Mouse (Mus musculus) midbrain, embryonic 15.5 days (tissue): ENCODE measurements around the gene Kcnk3. TPM values are rescaled to one million over a fixed set of nuclear protein-coding genes. Genes with fewer than 3 reads are reported as not detected.

Experiments
- ATAC-seq: fragments of 200-750 bp; cut with Nextera tagmentation; replicated peaks from 2 replicates; pipeline ENCODE4 v1.8.0; 2017; ENCODE audit warnings: moderate TSS enrichment
- H3K27ac ChIP-seq: fragments of 300-500 bp; sonication (generic); 2 replicates; pipeline ENCODE4 v1.5.1; 2015; ENCODE audit warnings: mild to moderate bottlenecking, inconsistent platforms
- H3K27me3 ChIP-seq: fragments of 300-500 bp; sonication (generic); replicated peaks from 2 replicates; pipeline ENCODE4 v1.6.1; 2015; ENCODE audit warnings: inconsistent platforms
- H3K36me3 ChIP-seq: fragments of 300-500 bp; sonication (generic); replicated peaks from 2 replicates; pipeline ENCODE4 v1.6.1; 2015; ENCODE audit warnings: inconsistent platforms
- H3K4me1 ChIP-seq: fragments of 300-500 bp; sonication (generic); 2 replicates; pipeline ENCODE4 v1.6.1; 2015; ENCODE audit warnings: inconsistent platforms
- H3K4me2 ChIP-seq: fragments of 300-500 bp; sonication (generic); 2 replicates; pipeline ENCODE4 v1.6.1; 2015; ENCODE audit warnings: inconsistent platforms, mild to moderate bottlenecking, moderate library complexity
- H3K4me3 ChIP-seq: fragments of 300-500 bp; sonication (generic); 2 replicates; pipeline ENCODE4 v1.5.1; 2015; ENCODE audit warnings: mild to moderate bottlenecking, inconsistent platforms
- H3K9ac ChIP-seq: fragments of 300-500 bp; sonication (generic); 2 replicates; pipeline ENCODE4 v1.6.1; 2015; ENCODE audit warnings: mild to moderate bottlenecking, inconsistent platforms
- H3K9me3 ChIP-seq: fragments of 300-500 bp; sonication (generic); 2 replicates; pipeline ENCODE4 v1.6.1; 2016; ENCODE audit warnings: inconsistent platforms
- WGBS: fragments of 180-500 bp; shearing (Covaris S2); methylation state at CpG from one replicate; pipeline ENCODE4 v1.1.7; 2015; ENCODE audit warnings: mixed read lengths; 5-methylcytosine and 5-hydroxymethylcytosine counted together
- polyA plus RNA-seq: library from polyadenylated mRNA; unstranded; fragments of >200 nt; fragmentation: Nextera tagmentation; extraction: Ambion mirVana; gene quantifications from 2 replicates; pipeline ENCODE4 v1.2.1, GENCODE M21; 2015

Gene Kcnk3
- polyA plus RNA-seq, 1 experiment from 2014 or later = 6.7 TPM

DNA sequence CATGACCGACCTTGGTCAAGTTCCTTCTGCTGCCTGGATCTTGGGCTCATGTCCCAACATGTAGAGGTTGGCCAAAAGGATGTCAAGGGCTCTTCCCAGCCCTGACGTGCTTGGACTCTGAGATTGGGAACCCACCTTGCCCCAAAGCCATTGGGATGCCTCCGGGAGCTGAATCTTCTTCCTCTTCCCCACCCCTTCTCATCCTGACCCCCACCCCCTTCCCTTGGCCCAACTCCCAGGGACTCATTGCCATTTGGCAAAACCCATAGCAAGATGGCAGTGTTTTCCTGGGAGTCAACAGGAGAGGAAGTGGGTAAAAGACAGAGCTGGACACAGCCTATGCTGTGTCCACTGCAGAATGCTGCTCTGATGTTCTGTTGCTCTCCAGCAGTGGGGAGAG is 1.6 kb downstream of the Kcnk3 start:
- no peak for ATAC-seq
- Histone ChIP-seq H3K4me2 (peak overlapping the region; percentile 96), H3K4me1 (peaks cover 33% of the 10 kb centered on the region), H3K9me3 (no peaks in the 10 kb centered on the region), H3K9ac (no peak overlapping the region), H3K4me3 (peak overlapping the region; percentile 63), H3K36me3 (no peaks in the 10 kb centered on the region), H3K27me3 (peaks cover 22% of the 10 kb centered on the region; the same call in 1 of the 2 replicates), H3K27ac (no peak overlapping the region)
- WGBS = 71% methylated on average over 3 of the region's 3 CpGs

DNA sequence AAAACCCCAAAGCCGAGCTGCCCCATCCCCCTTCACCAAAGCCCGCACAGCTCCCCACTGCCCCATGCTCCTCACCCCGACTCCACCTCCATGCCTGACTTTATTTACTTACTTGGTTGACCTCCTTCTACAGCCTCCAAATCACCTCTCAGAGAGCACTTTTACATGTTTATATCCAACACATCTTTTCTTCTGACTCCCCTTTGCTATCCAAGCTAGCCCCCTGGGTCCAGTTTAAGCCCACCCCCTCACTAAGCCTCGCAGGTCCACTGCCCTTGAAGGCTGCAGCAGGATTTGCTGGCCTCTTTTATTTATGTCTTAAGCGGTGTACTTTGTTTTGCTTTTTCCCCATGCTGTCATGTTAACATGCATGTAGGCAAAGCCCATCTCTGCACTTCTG is 2.3 kb downstream of the Kcnk3 start:
- H3K4me3 ChIP-seq = no peak overlapping the region
- WGBS = 81% methylated on average over 5 of the region's 5 CpGs
- H3K27me3 ChIP-seq = peaks cover 17% of the 10 kb centered on the region; the same call in 1 of the 2 replicates
- H3K4me1 ChIP-seq = peaks cover 33% of the 10 kb centered on the region
- H3K9ac ChIP-seq = no peak overlapping the region
- H3K27ac ChIP-seq = no peak overlapping the region
- ATAC-seq = no peak
- H3K36me3 ChIP-seq = no peaks in the 10 kb centered on the region
- no peak overlapping the region for H3K4me2 ChIP-seq
- no peaks in the 10 kb centered on the region for H3K9me3 ChIP-seq

DNA sequence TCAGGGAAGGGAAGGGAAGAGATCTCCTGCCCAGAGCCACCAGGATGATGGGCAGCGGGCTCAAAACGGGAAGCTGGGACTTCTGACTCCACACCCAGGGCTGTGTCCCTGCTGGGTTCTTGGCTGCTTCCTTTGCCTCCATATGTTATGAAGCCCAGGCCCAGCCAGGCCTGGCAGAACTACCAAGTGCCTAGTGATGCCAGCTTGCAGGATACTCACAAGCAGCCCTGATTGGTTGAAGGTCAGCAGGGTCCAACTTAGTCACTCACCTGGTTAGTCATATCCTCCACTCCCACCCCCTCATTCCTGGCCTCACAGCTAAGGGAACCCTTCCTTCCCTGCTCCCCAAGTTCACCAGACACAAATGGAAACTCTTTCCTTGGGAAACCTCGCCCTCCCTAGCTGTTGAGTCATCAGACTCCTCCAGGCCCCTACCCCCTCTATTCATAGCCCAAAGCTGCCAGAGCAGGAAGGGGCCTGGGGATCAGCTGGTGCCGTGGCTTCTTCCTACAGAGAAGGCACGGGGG is 3.3 kb downstream of the Kcnk3 start:
- H3K4me2 ChIP-seq = no peak overlapping the region
- peaks cover 14% of the 10 kb centered on the region; the same call in 1 of the 2 replicates for H3K27me3 ChIP-seq
- no peaks in the 10 kb centered on the region for H3K9me3 ChIP-seq
- no peak overlapping the region for H3K27ac ChIP-seq
- H3K9ac ChIP-seq = no peak overlapping the region
- H3K4me1 ChIP-seq = peaks cover 33% of the 10 kb centered on the region
- ATAC-seq = no peak
- no peak overlapping the region for H3K4me3 ChIP-seq
- no peaks in the 10 kb centered on the region for H3K36me3 ChIP-seq
- WGBS = 48% methylated on average over 5 of the region's 5 CpGs

DNA sequence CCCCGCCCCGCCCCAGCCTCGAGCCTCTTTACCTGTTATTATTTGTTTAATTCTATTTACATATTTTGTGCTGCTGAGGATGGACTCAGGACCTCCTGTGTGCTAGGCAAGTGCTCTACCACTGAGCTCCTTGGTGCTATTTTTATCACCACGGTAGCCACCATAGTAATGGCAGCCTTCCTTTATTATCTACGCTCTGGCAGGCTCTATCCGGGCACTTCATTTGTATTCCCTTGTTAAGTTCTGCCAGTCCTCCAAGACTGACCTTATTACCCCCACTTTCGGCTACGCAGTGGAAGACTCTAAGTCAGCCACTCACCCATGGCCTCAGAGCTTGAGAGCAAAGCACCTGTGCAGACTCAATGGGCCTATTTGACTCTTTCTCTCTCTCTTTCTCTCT is 3.8 kb downstream of the Kcnk3 start:
- no peak for ATAC-seq
- no peaks in the 10 kb centered on the region for H3K36me3 ChIP-seq
- WGBS = 70% methylated on average over 8 of the region's 8 CpGs
- no peaks in the 10 kb centered on the region for H3K9me3 ChIP-seq
- H3K27me3 ChIP-seq = peaks cover 10% of the 10 kb centered on the region; the same call in 1 of the 2 replicates
- H3K9ac ChIP-seq = no peak overlapping the region
- no peak overlapping the region for H3K27ac ChIP-seq
- H3K4me1 ChIP-seq = peaks cover 33% of the 10 kb centered on the region
- H3K4me3 ChIP-seq = no peak overlapping the region
- no peak overlapping the region for H3K4me2 ChIP-seq

DNA sequence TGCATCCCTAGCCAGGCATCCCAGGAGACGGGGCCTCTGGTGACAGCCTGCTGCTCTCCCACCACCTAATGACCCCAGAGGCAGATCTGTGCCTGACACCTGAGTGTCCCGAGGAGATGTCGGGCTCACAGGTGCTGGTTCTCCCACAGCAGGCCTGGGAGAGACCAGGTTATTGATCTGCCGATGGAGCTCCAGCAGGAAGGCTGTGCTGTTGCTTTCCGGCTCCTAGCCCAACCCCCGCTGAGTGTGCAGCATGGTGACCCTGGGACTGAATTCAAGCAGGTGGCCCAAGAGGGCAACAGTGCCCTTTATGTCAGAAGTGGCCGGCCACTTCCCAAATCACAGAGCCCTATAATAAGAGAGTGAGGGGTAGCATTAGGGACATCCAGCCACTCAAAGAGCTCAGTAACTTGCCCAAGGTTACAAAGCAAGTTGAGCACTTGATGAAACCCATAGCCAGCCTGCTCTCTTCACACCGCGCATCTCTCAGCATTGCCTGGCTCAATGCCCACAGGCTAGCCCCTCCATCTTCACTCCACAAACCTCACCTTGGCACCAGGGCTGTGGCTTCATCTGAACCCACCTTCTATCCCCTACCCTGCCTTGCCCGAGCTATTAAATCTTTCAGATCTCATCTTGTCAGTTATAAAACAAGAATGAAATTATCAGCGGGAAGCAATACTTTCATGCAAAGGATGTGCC is 4.5 kb downstream of the Kcnk3 start:
- WGBS = 83% methylated on average over 11 of the region's 11 CpGs
- H3K4me3 ChIP-seq = no peak overlapping the region

DNA sequence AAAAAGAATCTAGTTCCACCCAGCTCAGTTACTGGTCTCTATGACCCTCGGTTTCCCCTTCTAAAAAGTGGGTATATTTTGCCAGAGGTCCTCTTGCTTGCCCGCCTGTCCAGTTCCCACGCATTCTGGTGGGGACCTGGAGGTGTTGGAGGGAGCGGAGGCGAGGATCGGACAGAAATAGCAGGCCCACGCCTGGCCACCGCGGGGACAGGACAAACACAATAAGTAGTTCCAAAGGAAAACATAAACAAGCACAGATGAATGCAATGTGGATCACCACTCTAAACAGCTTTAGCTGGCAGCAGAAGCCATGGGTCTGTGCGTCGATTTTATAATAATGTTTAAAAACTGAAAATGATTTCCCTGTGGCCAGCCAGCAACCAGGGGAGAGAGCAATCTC is 5.4 kb downstream of the Kcnk3 start:
- H3K9ac ChIP-seq = no peak overlapping the region
- no peaks in the 10 kb centered on the region for H3K9me3 ChIP-seq
- no peak overlapping the region for H3K4me2 ChIP-seq
- no peak for ATAC-seq
- no peaks in the 10 kb centered on the region for H3K36me3 ChIP-seq
- no peak overlapping the region for H3K4me3 ChIP-seq
- H3K27ac ChIP-seq = no peak overlapping the region
- WGBS = 84% methylated on average over 11 of the region's 11 CpGs
- peaks cover 30% of the 10 kb centered on the region for H3K4me1 ChIP-seq
- H3K27me3 ChIP-seq = peaks cover 9% of the 10 kb centered on the region; the same call in 1 of the 2 replicates

More for the DNA sequence above, 4.5 kb downstream of the Kcnk3 start:
- H3K9me3 ChIP-seq = no peaks in the 10 kb centered on the region
- ATAC-seq = no peak
- H3K36me3 ChIP-seq = no peaks in the 10 kb centered on the region
- H3K4me1 ChIP-seq = peaks cover 31% of the 10 kb centered on the region
- H3K9ac ChIP-seq = no peak overlapping the region
- peaks cover 9% of the 10 kb centered on the region; the same call in 1 of the 2 replicates for H3K27me3 ChIP-seq
- no peak overlapping the region for H3K4me2 ChIP-seq
- H3K27ac ChIP-seq = no peak overlapping the region

DNA sequence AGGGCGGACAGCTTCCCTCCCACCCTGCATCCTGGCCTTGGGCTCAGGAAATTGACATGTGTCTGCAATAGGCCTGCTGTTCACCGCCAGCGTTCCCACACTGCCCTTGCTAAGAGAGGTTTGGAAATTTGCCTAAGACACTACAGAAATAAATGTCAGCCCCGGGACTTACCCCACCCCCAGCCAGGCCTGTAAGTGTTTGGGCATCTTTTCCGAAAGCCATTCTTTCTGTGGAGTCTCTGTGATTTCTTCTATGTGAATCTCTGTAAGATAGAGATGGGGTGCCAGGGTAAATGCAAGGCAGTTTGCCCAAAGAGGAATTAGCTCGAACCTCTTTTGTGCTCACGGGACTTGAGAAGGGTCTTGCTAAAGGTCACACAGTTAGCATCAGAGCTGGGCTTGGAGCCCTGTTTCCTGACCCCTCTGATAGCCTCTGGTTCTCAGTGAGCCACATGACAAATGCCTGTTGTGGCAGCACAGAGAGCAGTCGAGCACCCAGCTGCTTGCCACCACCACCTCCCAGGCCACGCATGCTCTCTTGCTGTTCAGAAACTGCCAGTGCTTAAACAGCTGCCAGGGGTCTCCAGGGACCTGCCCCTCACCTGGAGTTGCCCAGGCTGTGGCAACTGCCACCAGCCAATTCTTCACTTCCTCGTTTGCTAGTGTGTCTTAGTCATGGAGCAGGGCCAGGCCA is 6.0 kb downstream of the Kcnk3 start:
- Histone ChIP-seq H3K4me3 (no peak overlapping the region), H3K4me1 (peaks cover 25% of the 10 kb centered on the region), H3K9ac (no peak overlapping the region), H3K36me3 (no peaks in the 10 kb centered on the region), H3K4me2 (no peak overlapping the region), H3K27me3 (peaks cover 9% of the 10 kb centered on the region; the same call in 1 of the 2 replicates), H3K27ac (no peak overlapping the region), H3K9me3 (no peaks in the 10 kb centered on the region)
- ATAC-seq = no peak
- WGBS = 41% methylated on average over 10 of the region's 10 CpGs

DNA sequence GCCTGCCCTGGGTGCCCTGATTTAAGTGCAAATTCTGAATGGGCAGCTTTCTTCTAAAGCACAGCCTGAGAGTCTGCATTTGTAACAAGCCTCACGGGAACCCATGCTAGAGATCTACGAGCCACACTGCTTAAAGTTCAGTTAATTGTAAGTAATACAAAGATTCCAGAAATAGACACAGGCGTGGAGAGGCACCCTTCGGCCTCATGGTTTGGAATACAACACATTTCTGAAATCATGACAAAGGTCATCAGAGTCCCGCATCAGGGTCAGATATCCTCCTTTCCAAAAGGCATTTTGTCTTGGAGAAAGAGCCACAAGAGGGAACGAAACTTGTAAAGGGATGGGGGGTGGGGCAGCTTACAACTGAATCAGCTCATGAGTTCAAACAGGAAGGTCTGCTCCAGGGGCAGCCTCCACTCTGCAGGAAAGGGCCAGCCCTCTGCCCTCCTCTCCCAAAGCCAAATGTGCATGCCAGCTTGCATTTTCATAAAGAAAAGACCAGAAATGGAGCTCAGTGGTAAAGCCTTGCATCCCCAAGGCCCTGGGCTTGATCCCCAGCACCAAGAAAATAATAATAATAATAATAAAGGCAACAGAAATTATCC is 7.1 kb downstream of the Kcnk3 start:
- H3K4me1 ChIP-seq = peaks cover 15% of the 10 kb centered on the region; the same call in 1 of the 2 replicates
- no peak overlapping the region for H3K27ac ChIP-seq
- H3K9me3 ChIP-seq = no peaks in the 10 kb centered on the region
- no peak overlapping the region for H3K4me2 ChIP-seq
- H3K36me3 ChIP-seq = no peaks in the 10 kb centered on the region
- H3K9ac ChIP-seq = no peak overlapping the region
- no peak overlapping the region for H3K4me3 ChIP-seq
- peaks cover 1% of the 10 kb centered on the region; the same call in 1 of the 2 replicates for H3K27me3 ChIP-seq
- 31% methylated on average over 6 of the region's 6 CpGs for WGBS
- no peak for ATAC-seq

DNA sequence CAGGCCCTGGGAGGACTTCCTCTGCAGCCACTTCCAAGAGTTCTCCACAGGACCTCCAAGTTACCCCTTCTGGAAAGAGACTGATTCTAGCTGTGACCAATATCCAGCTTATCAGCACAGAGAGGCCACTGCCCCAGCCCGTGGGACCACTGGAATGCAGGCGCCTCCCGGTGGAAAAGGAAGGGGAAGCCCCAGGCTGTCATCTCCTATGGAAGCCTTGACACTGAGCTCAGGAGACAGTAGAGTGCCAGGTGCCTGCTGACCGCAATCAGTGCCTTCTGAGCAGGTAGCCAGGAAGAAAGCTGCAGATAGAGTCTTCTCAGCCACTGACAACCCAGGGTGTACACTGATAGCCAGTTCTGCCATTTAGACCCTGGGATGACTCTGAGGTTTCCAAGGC is 13.4 kb downstream of the Kcnk3 start:
- WGBS = 41% methylated on average over 4 of the region's 4 CpGs
- no peak overlapping the region for H3K4me2 ChIP-seq
- no peak overlapping the region for H3K4me3 ChIP-seq
- no peaks in the 10 kb centered on the region for H3K4me1 ChIP-seq
- ATAC-seq = no peak
- H3K9ac ChIP-seq = no peak overlapping the region
- H3K27me3 ChIP-seq = no peaks in the 10 kb centered on the region
- no peaks in the 10 kb centered on the region for H3K9me3 ChIP-seq
- H3K36me3 ChIP-seq = no peaks in the 10 kb centered on the region
- no peak overlapping the region for H3K27ac ChIP-seq

DNA sequence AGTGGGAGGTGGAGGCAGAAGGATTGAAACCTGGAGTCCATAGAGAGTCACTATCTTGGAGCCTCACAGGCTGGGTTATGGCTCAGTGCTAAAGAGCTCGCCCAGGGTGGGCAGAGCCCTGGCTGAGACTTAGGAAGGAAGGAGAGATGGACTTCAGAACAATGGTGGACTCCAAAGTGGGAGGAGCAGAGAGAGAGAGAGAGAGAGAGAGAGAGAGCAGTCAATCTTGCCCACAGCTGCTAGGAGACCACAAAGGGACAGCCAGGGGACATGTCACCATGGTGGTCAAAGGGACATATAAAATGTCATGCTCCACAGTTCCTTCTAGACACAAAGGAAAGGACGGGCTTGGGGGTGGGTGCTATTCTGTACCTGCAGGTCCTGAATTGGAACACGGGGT is 15.3 kb downstream of the Kcnk3 start:
- no peak for ATAC-seq

DNA sequence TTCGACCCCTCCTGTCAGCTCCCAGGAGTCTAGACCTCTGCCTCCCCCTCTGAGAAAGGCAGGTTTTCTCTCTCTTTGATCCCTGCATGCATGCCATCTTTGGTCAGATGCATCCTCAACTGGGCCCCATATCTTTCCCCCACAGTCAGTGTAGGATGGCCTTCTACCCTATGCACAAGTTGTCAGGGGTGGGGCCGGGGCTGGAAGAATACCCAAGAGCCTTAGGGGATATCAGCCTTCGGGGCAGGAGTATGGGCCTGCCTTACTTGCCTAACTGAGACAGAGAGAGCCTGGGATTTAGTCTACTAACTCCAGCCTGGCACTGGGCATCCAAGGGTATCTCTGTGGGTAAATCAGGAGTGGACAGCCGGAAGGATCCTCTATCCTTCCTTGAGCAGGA is 16.0 kb downstream of the Kcnk3 start:
- no peak overlapping the region for H3K4me3 ChIP-seq
- no peaks in the 10 kb centered on the region for H3K27me3 ChIP-seq
- 79% methylated on average over 4 of the region's 4 CpGs for WGBS
- no peak for ATAC-seq
- H3K4me1 ChIP-seq = no peaks in the 10 kb centered on the region
- no peak overlapping the region for H3K27ac ChIP-seq
- H3K9me3 ChIP-seq = no peaks in the 10 kb centered on the region
- H3K36me3 ChIP-seq = no peaks in the 10 kb centered on the region
- H3K9ac ChIP-seq = no peak overlapping the region
- H3K4me2 ChIP-seq = no peak overlapping the region

More for the DNA sequence above, 15.3 kb downstream of the Kcnk3 start:
- H3K4me1 ChIP-seq = no peaks in the 10 kb centered on the region
- H3K9me3 ChIP-seq = no peaks in the 10 kb centered on the region
- H3K9ac ChIP-seq = no peak overlapping the region
- no peaks in the 10 kb centered on the region for H3K36me3 ChIP-seq
- no peak overlapping the region for H3K4me2 ChIP-seq
- H3K27ac ChIP-seq = no peak overlapping the region
- no peaks in the 10 kb centered on the region for H3K27me3 ChIP-seq
- 57% methylated on average over 3 of the region's 3 CpGs for WGBS
- no peak overlapping the region for H3K4me3 ChIP-seq

DNA sequence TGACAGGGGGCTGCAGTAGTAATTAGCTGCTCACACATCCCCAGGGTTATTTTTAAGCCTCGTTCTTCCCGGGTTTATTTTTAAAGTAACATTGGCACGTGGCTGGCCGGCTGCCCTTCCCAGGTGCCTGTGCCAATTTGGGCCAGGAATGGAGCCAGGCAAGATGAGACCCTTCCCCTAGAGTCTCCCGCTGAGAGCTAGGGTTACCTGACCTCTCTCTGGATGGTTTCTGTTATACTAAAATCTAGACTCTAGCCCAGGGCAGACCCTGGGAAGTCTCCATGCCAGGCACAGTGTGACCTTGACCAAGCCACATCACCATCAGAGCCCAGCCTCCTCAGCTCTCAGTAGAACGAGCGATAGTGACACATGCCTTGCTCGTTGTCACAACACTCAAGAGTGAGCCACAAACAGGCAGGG is 16.8 kb downstream of the Kcnk3 start:
- H3K4me2 ChIP-seq = no peak overlapping the region
- H3K36me3 ChIP-seq = no peaks in the 10 kb centered on the region
- H3K27ac ChIP-seq = no peak overlapping the region
- H3K27me3 ChIP-seq = no peaks in the 10 kb centered on the region
- no peak for ATAC-seq
- H3K9ac ChIP-seq = no peak overlapping the region
- H3K9me3 ChIP-seq = no peaks in the 10 kb centered on the region
- WGBS = 70% methylated on average over 8 of the region's 8 CpGs
- no peak overlapping the region for H3K4me3 ChIP-seq
- no peaks in the 10 kb centered on the region for H3K4me1 ChIP-seq
